In the genomic region with DNA sequence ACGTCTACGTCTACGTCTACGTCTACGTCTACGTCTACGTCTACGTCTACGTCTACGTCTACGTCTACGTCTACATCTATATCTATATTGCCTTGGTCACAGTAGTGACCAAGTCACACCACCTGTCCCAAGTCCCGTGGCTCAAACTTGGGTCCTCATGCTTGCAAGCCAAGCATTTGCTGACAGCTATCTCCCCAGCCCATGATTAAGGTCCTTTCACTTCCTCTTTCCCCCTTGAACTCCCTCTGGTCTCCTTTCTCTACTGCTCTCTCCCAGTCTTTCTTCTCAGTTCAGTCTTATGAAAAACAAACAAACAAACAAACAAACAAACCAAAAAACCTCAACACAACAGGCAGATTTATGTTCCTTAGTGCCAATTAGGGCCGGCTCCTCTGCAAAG, we compare ENCODE assay signal across 28 mouse cellular contexts.
A peak's percentile ranks its signal among the peaks of the same experiment; 100 is the strongest.
DNase-seq lines count a peak whose midpoint lies in the region; ATAC-seq and TF ChIP-seq lines count a peak whose summit lies in the region.
"Had no signal": no experiment of that assay in that cellular context is flagged by ENCODE, and none has a peak within 500 bp of the region (broad histone marks: within the 10 kb centered on the region; RNA-seq: fewer than 3 reads in every experiment).

No protein-coding gene starts in this region.

- peaks cover 0 to 17% of the 10 kb centered on the region in 2 experiments; a peak in 3 of 4 replicates for H3K4me1 ChIP-seq in CH12.LX (ENCODE audit: control insufficient read depth in 1 of 2, insufficient read depth in 2 of 2)
- no peaks in the 10 kb centered on the region; the same call in 1 of the 2 replicates for H3K4me1 ChIP-seq in forebrain, embryonic 13.5 days
- H3K4me1 ChIP-seq: embryonic facial prominence, embryonic 12.5 days; embryonic facial prominence, embryonic 15.5 days had no signal

- no peak overlapping the region for H3K4me3 ChIP-seq in CH12.LX (replicated peaks in 1 of 3; ENCODE audit: low read depth in 2 of 3, low read length in 2 of 3, poor library complexity in 1 of 3)
- H3K4me3 ChIP-seq in forebrain, embryonic 13.5 days: no peak overlapping the region
- H3K4me3 ChIP-seq: embryonic facial prominence, embryonic 12.5 days; embryonic facial prominence, embryonic 15.5 days; forebrain, embryonic 15.5 days; heart, embryonic 10.5 days; heart, embryonic 13.5 days had no signal

- WGBS in forebrain, embryonic 13.5 days: 98% methylated on average over 14 of the region's 14 CpGs

- TF ChIP-seq POLR2A in CH12.LX (IDR thresholded peaks at IDR 0.05; ENCODE audit: low read depth, low read length): no peak

- DNase-seq in A20 (ENCODE audit: low read depth, low spot score) (peak; percentile 53), CH12.LX (ENCODE audit: extremely low read depth) (peak; percentile 15)
- DNase-seq in spleen, postnatal 14 days (ENCODE audit: low spot score in 2 of 2): no peak
- no peak for DNase-seq in left cerebral cortex, postnatal 14 days (ENCODE audit: low spot score in 2 of 2)
- DNase-seq: adrenal gland, postnatal 10 days; adrenal gland, postnatal 36 days; cerebellum, adult 18-20 months; cerebellum, adult 9-10 months; cerebellum, postnatal 14 days; gastrocnemius, postnatal 10 days; gastrocnemius, postnatal 36 days; heart, adult 18-20 months; heart, postnatal 14 days; heart, postnatal 4 days had no signal

- ATAC-seq in common myeloid progenitor, adult 5-6 weeks (replicated peaks; ENCODE audit: low read depth, poor library complexity, severe bottlenecking): peak; percentile 79
- ATAC-seq in megakaryocyte progenitor cell, adult 5-6 weeks (replicated peaks; ENCODE audit: poor library complexity): peak; percentile 89
- ATAC-seq in forebrain, embryonic 13.5 days: no peak
- ATAC-seq: forebrain, embryonic 15.5 days; hindbrain, postnatal 0 days; inflammation-experienced regulatory T-cells, adult 6 months; intestine, embryonic 16.5 days; Patski had no signal

- H3K9me3 ChIP-seq in CH12.LX (replicated peaks; ENCODE audit: low read length): peaks cover 4% of the 10 kb centered on the region
- no peaks in the 10 kb centered on the region for H3K9me3 ChIP-seq in forebrain, embryonic 13.5 days (replicated peaks)
- H3K9me3 ChIP-seq: embryonic facial prominence, embryonic 12.5 days; embryonic facial prominence, embryonic 15.5 days; forebrain, embryonic 15.5 days; G1E; heart, embryonic 10.5 days; heart, embryonic 13.5 days had no signal

- no peak overlapping the region for H3K4me2 ChIP-seq in CH12.LX (ENCODE audit: insufficient read depth, low read depth, poor library complexity, severe bottlenecking)
- no peak overlapping the region for H3K4me2 ChIP-seq in forebrain, embryonic 13.5 days
- H3K4me2 ChIP-seq: embryonic facial prominence, embryonic 12.5 days; embryonic facial prominence, embryonic 15.5 days; forebrain, embryonic 15.5 days; heart, embryonic 13.5 days; hindbrain, embryonic 14.5 days had no signal

- in situ Hi-C loops in CH12.LX (cut with MboI; ENCODE audit: low pct_ligation_motif_present, low pct_unique_long_range_greater_than_20kb, low sequenced_read_pairs): no loop called here

- intact Hi-C loops in left cerebral cortex, postnatal 14 days (cut with DNase I): no loop called here

- no peaks in the 10 kb centered on the region for H3K27me3 ChIP-seq in CH12.LX (replicated peaks)
- no peaks in the 10 kb centered on the region for H3K27me3 ChIP-seq in forebrain, embryonic 13.5 days
- H3K27me3 ChIP-seq: embryonic facial prominence, embryonic 12.5 days; embryonic facial prominence, embryonic 15.5 days; forebrain, embryonic 15.5 days; heart, embryonic 13.5 days; Patski had no signal

- no peaks in the 10 kb centered on the region for H3K36me3 ChIP-seq in CH12.LX (replicated peaks in 1 of 2; ENCODE audit: control insufficient read depth in 1 of 2, insufficient read depth in 1 of 2, low read length in 1 of 2)
- no peaks in the 10 kb centered on the region for H3K36me3 ChIP-seq in forebrain, embryonic 13.5 days (ENCODE audit: poor library complexity, severe bottlenecking)
- H3K36me3 ChIP-seq: embryonic facial prominence, embryonic 12.5 days; embryonic facial prominence, embryonic 15.5 days; forebrain, embryonic 15.5 days; G1E; heart, embryonic 10.5 days; heart, embryonic 13.5 days had no signal

- TF ChIP-seq CTCF in CH12.LX (conservative IDR thresholded peaks at IDR 0.05 in 1 of 2, IDR thresholded peaks at IDR 0.05 in 1 of 2; ENCODE audit: low read depth in 2 of 2, low read length in 2 of 2): no peak

- H3K79me2 ChIP-seq in CH12.LX (replicated peaks; ENCODE audit: control insufficient read depth, extremely low read depth, insufficient read depth, poor library complexity, severe bottlenecking): no peaks in the 10 kb centered on the region

- no peak overlapping the region for H3K27ac ChIP-seq in CH12.LX (ENCODE audit: insufficient read depth, low read depth)
- H3K27ac ChIP-seq in forebrain, embryonic 13.5 days: no peak overlapping the region
- H3K27ac ChIP-seq: embryonic facial prominence, embryonic 12.5 days; embryonic facial prominence, embryonic 15.5 days; forebrain, embryonic 15.5 days; heart, embryonic 10.5 days; heart, embryonic 13.5 days; hindbrain, embryonic 14.5 days; hindbrain, postnatal 0 days had no signal

- H3K9ac ChIP-seq in CH12.LX (ENCODE audit: insufficient read depth, low read depth): no peak overlapping the region
- H3K9ac ChIP-seq in forebrain, embryonic 13.5 days: no peak overlapping the region
- H3K9ac ChIP-seq: embryonic facial prominence, embryonic 12.5 days; embryonic facial prominence, embryonic 15.5 days; forebrain, embryonic 15.5 days; heart, embryonic 13.5 days; hindbrain, embryonic 14.5 days had no signal

- peak; percentile 33; the same call in 1 of the 2 replicates for TF ChIP-seq EP300 in CH12.LX (IDR thresholded peaks at IDR 0.05; ENCODE audit: low read length)

- no peak for TF ChIP-seq RAD21 in CH12.LX (IDR thresholded peaks at IDR 0.05; ENCODE audit: low read depth, low read length)

- dilution Hi-C loops in CH12.LX (cut with MboI; ENCODE audit: extremely low pct_ligation_motif_present, extremely low pct_unique_long_range_greater_than_20kb, low sequenced_read_pairs): no loop called here

TF ChIP-seq in CH12.LX, 34 proteins besides CTCF, POLR2A, EP300 and RAD21:
- no peak for TF ChIP-seq JUN (IDR thresholded peaks at IDR 0.05; ENCODE audit: insufficient read depth, low read depth, low read length)
- no peak for TF ChIP-seq GABPA (IDR thresholded peaks at IDR 0.05; ENCODE audit: insufficient replicate concordance, low read depth, low read length)
- no peak for TF ChIP-seq UBTF (IDR thresholded peaks at IDR 0.05; ENCODE audit: low read depth, low read length)
- TF ChIP-seq TBP (conservative IDR thresholded peaks at IDR 0.05; ENCODE audit: low read depth, low read length): no peak
- TF ChIP-seq PAX5 (IDR thresholded peaks at IDR 0.05; ENCODE audit: low read length): no peak
- TF ChIP-seq IRF4 (IDR thresholded peaks at IDR 0.05; ENCODE audit: low read depth, low read length): peak; percentile 35; the same call in 1 of the 2 replicates
TF ChIP-seq in CH12.LX: peak in this region for 1.

Comparison
In these comparisons a context has a peak if more than half of its experiments do, and no peak if none do; other contexts are left out.
1. DNase-seq: peak in A20 (single experiment) and CH12.LX (single experiment); none in spleen, postnatal 14 days (0 of 2) and left cerebral cortex, postnatal 14 days (0 of 2).